ENCODE assay signal across 29 mouse cellular contexts in the genomic region with DNA sequence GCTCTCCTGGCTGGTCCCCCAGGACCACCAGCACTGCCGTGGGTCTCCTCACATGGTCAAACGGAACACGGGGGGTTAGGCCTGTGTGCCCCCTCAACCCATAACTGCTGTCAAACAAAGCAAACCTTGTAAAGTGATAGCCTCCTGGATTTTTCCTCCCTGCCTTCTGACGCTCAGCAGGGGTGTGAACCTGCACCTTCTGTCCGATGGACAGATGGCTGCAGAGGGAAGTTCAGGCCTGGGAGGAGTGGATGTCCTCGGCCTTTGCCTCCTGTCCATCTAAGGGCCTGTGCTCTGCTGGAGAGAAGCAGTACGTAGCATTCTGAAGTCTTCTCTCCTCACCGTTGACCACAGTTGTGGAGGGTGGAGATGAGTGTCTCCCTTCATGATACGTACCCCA. TPM values are rescaled to one million over a fixed set of nuclear protein-coding genes. Genes with fewer than 3 reads are reported as not detected.
DNase-seq lines count a peak whose midpoint lies in the region; ATAC-seq and TF ChIP-seq lines count a peak whose summit lies in the region.
"Had no signal": no experiment of that assay in that cellular context is flagged by ENCODE, and none has a peak within 500 bp of the region (broad histone marks: within the 10 kb centered on the region; RNA-seq: fewer than 3 reads in every experiment).

No protein-coding gene starts in this region.

- no peak for TF ChIP-seq CTCF in small intestine, adult 2 months (IDR thresholded peaks at IDR 0.05; ENCODE audit: extremely low read depth, insufficient read length, insufficient replicate concordance, low read depth, low read length)

- no peaks in the 10 kb centered on the region for H3K27me3 ChIP-seq in midbrain, embryonic 12.5 days
- H3K27me3 ChIP-seq in midbrain, embryonic 14.5 days (ENCODE audit: control insufficient read depth, insufficient read depth, low read length), result no peaks in the 10 kb centered on the region
- no peaks in the 10 kb centered on the region for H3K27me3 ChIP-seq in small intestine, adult 2 months (ENCODE audit: control insufficient read depth, insufficient read depth, low read length)
- H3K27me3 ChIP-seq: embryonic facial prominence, embryonic 13.5 days; forebrain, embryonic 15.5 days; heart, embryonic 12.5 days; limb, embryonic 15.5 days; liver, embryonic 13.5 days; midbrain, embryonic 15.5 days had no signal

- no peak overlapping the region for H3K4me3 ChIP-seq in midbrain, embryonic 12.5 days
- no peak overlapping the region for H3K4me3 ChIP-seq in midbrain, embryonic 14.5 days (replicated peaks; ENCODE audit: low read depth, low read length)
- no peak overlapping the region for H3K4me3 ChIP-seq in small intestine, adult 2 months (ENCODE audit: low read depth, low read length)
- H3K4me3 ChIP-seq: embryonic facial prominence, embryonic 13.5 days; forebrain, embryonic 10.5 days; forebrain, embryonic 15.5 days; heart, embryonic 12.5 days; layer of hippocampus, adult 2 months; limb, embryonic 10.5 days; limb, embryonic 15.5 days; liver, embryonic 13.5 days; midbrain, embryonic 15.5 days had no signal

- H3K4me1 ChIP-seq in midbrain, embryonic 12.5 days, result peaks cover 17% of the 10 kb centered on the region
- H3K4me1 ChIP-seq in midbrain, embryonic 14.5 days (ENCODE audit: control insufficient read depth, insufficient read depth, low read length), result peaks cover 12% of the 10 kb centered on the region
- H3K4me1 ChIP-seq in small intestine, adult 2 months (ENCODE audit: control insufficient read depth, insufficient read depth, insufficient read length, low read length), result peaks cover 30% of the 10 kb centered on the region

- no peak overlapping the region for H3K4me2 ChIP-seq in midbrain, embryonic 12.5 days (replicated peaks)
- no peak overlapping the region for H3K4me2 ChIP-seq in midbrain, embryonic 14.5 days (ENCODE audit: low read length)
- H3K4me2 ChIP-seq: embryonic facial prominence, embryonic 13.5 days; forebrain, embryonic 15.5 days; heart, embryonic 12.5 days; hindbrain, embryonic 14.5 days; limb, embryonic 15.5 days; liver, embryonic 13.5 days; midbrain, embryonic 15.5 days had no signal

- TF ChIP-seq POLR2A in small intestine, adult 2 months (IDR thresholded peaks at IDR 0.05; ENCODE audit: low read depth, low read length), result no peak

- peaks cover 60% of the 10 kb centered on the region for H3K36me3 ChIP-seq in midbrain, embryonic 12.5 days
- peaks cover 61% of the 10 kb centered on the region for H3K36me3 ChIP-seq in midbrain, embryonic 14.5 days (ENCODE audit: control insufficient read depth, insufficient read depth, low read length)
- H3K36me3 ChIP-seq in small intestine, adult 2 months (ENCODE audit: control insufficient read depth, insufficient read depth, low read length), result peaks cover 46% of the 10 kb centered on the region

- H3K9ac ChIP-seq in midbrain, embryonic 12.5 days (replicated peaks), result 0 out of 2 replicates have a peak overlapping the region, but pooled peaks have one; percentile 11
- H3K9ac ChIP-seq in midbrain, embryonic 14.5 days (replicated peaks; ENCODE audit: low read length), result no peak overlapping the region
- H3K9ac ChIP-seq: embryonic facial prominence, embryonic 13.5 days; forebrain, embryonic 15.5 days; heart, embryonic 12.5 days; hindbrain, embryonic 14.5 days; limb, embryonic 15.5 days; liver, embryonic 13.5 days; midbrain, embryonic 15.5 days had no signal

- H3K27ac ChIP-seq in midbrain, embryonic 12.5 days (replicated peaks), result no peak overlapping the region
- no peak overlapping the region for H3K27ac ChIP-seq in midbrain, embryonic 14.5 days (replicated peaks; ENCODE audit: low read depth, low read length)
- peak overlapping the region; percentile 52 for H3K27ac ChIP-seq in small intestine, adult 2 months (ENCODE audit: insufficient read depth, low read depth, low read length)
- H3K27ac ChIP-seq: embryonic facial prominence, embryonic 13.5 days; forebrain, embryonic 10.5 days; forebrain, embryonic 15.5 days; hindbrain, embryonic 14.5 days; layer of hippocampus, adult 2 months; limb, embryonic 10.5 days; limb, embryonic 15.5 days; liver, embryonic 13.5 days; macrophage; midbrain, embryonic 15.5 days had no signal

- ATAC-seq in midbrain, embryonic 12.5 days (ENCODE audit: low FRiP score, low read depth), result no peak
- no peak for ATAC-seq in midbrain, embryonic 14.5 days (ENCODE audit: low FRiP score, low TSS enrichment)
- ATAC-seq: CD4-positive, CD25-positive, alpha-beta regulatory T cell, adult 4 months; forebrain, embryonic 15.5 days; midbrain, embryonic 15.5 days had no signal

- H3K9me3 ChIP-seq in midbrain, embryonic 12.5 days, result no peaks in the 10 kb centered on the region
- H3K9me3 ChIP-seq in midbrain, embryonic 14.5 days (ENCODE audit: control insufficient read depth, low read length), result no peaks in the 10 kb centered on the region
- H3K9me3 ChIP-seq: embryonic facial prominence, embryonic 13.5 days; forebrain, embryonic 10.5 days; forebrain, embryonic 15.5 days; heart, embryonic 12.5 days; limb, embryonic 10.5 days; limb, embryonic 15.5 days; liver, embryonic 13.5 days; midbrain, embryonic 15.5 days had no signal

- no peak for DNase-seq in midbrain, embryonic 14.5 days
- peak; percentile 82 to 84 for DNase-seq in cerebellum, adult 18-20 months
- DNase-seq in cerebellum, postnatal 10 days, result peak; percentile 60 to 65
- DNase-seq in retina, postnatal 1 day, result no peak
- DNase-seq in thymus, postnatal 14 days, result no peak
- DNase-seq: adrenal gland, adult 2 months; gastrocnemius, postnatal 25 days; heart, adult 11 months; kidney, adult 2 months; kidney, postnatal 36 days; liver, embryonic 13.5 days; lung, adult 2 months; lung, postnatal 10 days; spleen, adult 18-20 months; thymus, postnatal 36 days had no signal

- WGBS in midbrain, embryonic 12.5 days, result 85% methylated on average over 9 of the region's 9 CpGs
- WGBS in midbrain, embryonic 14.5 days, result 87% methylated on average over 9 of the region's 9 CpGs
- 79% methylated on average over 9 of the region's 9 CpGs for WGBS in small intestine, adult 2 months

RNA-seq across cellular contexts. Expression of gene Edf1, which starts 4.3 kb away (rescaled TPM):
- polyA plus RNA-seq in midbrain, embryonic 12.5 days (2016; fragmentation: Nextera tagmentation; extraction: Ambion mirVana), result 362 and 366 TPM in 2 replicates
- polyA plus RNA-seq in midbrain, embryonic 14.5 days (2014; fragmentation: Nextera tagmentation; extraction: Ambion mirVana), result 318 and 409 TPM in 2 replicates
- polyA plus RNA-seq in small intestine, adult 2 months (2012; rRNA removed), result 209 and 413 TPM in 2 replicates

RNA-seq across cellular contexts. Expression of gene Mamdc4, which starts 12.7 kb away (rescaled TPM):
- 5.1 and 7.2 TPM in 2 replicates for polyA plus RNA-seq in midbrain, embryonic 12.5 days (2016; fragmentation: Nextera tagmentation; extraction: Ambion mirVana)
- 2.1 and 3.9 TPM in 2 replicates for polyA plus RNA-seq in midbrain, embryonic 14.5 days (2014; fragmentation: Nextera tagmentation; extraction: Ambion mirVana)
- polyA plus RNA-seq in small intestine, adult 2 months (2012; rRNA removed), result 0.52 and 1.1 TPM in 2 replicates

RNA-seq across cellular contexts. Expression of gene Phpt1, which starts 13.1 kb away (rescaled TPM):
- polyA plus RNA-seq in midbrain, embryonic 12.5 days (2016; fragmentation: Nextera tagmentation; extraction: Ambion mirVana), result 166 and 173 TPM in 2 replicates
- 167 and 206 TPM in 2 replicates for polyA plus RNA-seq in midbrain, embryonic 14.5 days (2014; fragmentation: Nextera tagmentation; extraction: Ambion mirVana)
- 15.8 and 29.7 TPM in 2 replicates for polyA plus RNA-seq in small intestine, adult 2 months (2012; rRNA removed)

RNA-seq across cellular contexts. Expression of gene Traf2, which starts 15.2 kb away (rescaled TPM):
- 32.3 and 32.4 TPM in 2 replicates for polyA plus RNA-seq in midbrain, embryonic 12.5 days (2016; fragmentation: Nextera tagmentation; extraction: Ambion mirVana)
- 17.3 and 19.2 TPM in 2 replicates for polyA plus RNA-seq in midbrain, embryonic 14.5 days (2014; fragmentation: Nextera tagmentation; extraction: Ambion mirVana)
- polyA plus RNA-seq in small intestine, adult 2 months (2012; rRNA removed), result 8.2 and 13.7 TPM in 2 replicates

RNA-seq across cellular contexts. Expression of gene Ajm1, which starts 19.6 kb away (rescaled TPM):
- polyA plus RNA-seq in midbrain, embryonic 12.5 days (2016; fragmentation: Nextera tagmentation; extraction: Ambion mirVana), result 1.8 and 1.9 TPM in 2 replicates
- 8.8 and 9.2 TPM in 2 replicates for polyA plus RNA-seq in midbrain, embryonic 14.5 days (2014; fragmentation: Nextera tagmentation; extraction: Ambion mirVana)
- 1.7 and 2.2 TPM in 2 replicates for polyA plus RNA-seq in small intestine, adult 2 months (2012; rRNA removed)
- polyA plus RNA-seq: CD4-positive, CD25-positive, alpha-beta regulatory T cell, adult 4 months; heart, postnatal 0 days; liver, embryonic 13.5 days had no signal

Comparison
In these comparisons a context has a peak if more than half of its experiments do, and no peak if none do; other contexts are left out.
1. DNase-seq: peak in cerebellum, adult 18-20 months (2 of 2) and cerebellum, postnatal 10 days (2 of 2); none in midbrain, embryonic 14.5 days (single experiment), retina, postnatal 1 day (single experiment) and thymus, postnatal 14 days (single experiment).